Mouse (Mus musculus) heart, embryonic 14.5 days (tissue): Measurements from ENCODE around the gene Kirrel3. TPM values are rescaled to one million over a fixed set of nuclear protein-coding genes. Genes with fewer than 3 reads are reported as not detected.

Source experiments
- ATAC-seq: fragments of 200-750 bp; cut with Nextera tagmentation; 2 replicates; pipeline ENCODE4 v1.8.0; 2017; ENCODE audit warnings: low read depth, moderate TSS enrichment; ENCODE audit not compliant: insufficient number of reproducible peaks, insufficient read depth, low FRiP score
- H3K27ac ChIP-seq, 2 experiments: fragments of 200-500 bp in 1 of 2; fragments of 300-500 bp in 1 of 2; sonication (generic) in 1 of 2; replicated peaks in 1 of 2; 2 replicates each; pipeline ENCODE4 v1.5.1; 2012 to 2014; ENCODE audit warnings: low read depth in 2 of 2, low read length in 2 of 2, control low read depth in 1 of 2, mild to moderate bottlenecking in 1 of 2, mixed read lengths in 1 of 2; ENCODE audit not compliant: control insufficient read depth in 1 of 2, insufficient read depth in 1 of 2
- H3K27me3 ChIP-seq: fragments of 300-500 bp; sonication (generic); 2 replicates; pipeline ENCODE4 v1.6.1; 2014; ENCODE audit warnings: mild to moderate bottlenecking, low read length, control low read depth; ENCODE audit not compliant: control insufficient read depth, insufficient read depth
- H3K36me3 ChIP-seq: fragments of 300-500 bp; sonication (generic); 2 replicates; pipeline ENCODE4 v1.6.1; 2014; ENCODE audit warnings: mild to moderate bottlenecking, control low read depth, low read length, mixed read lengths; ENCODE audit not compliant: control insufficient read depth, insufficient read depth
- H3K4me1 ChIP-seq, 2 experiments: fragments of 200-500 bp in 1 of 2; fragments of 300-500 bp in 1 of 2; sonication (generic) in 1 of 2; 2 replicates each; pipeline ENCODE4 v1.6.1; 2012 to 2014; ENCODE audit warnings: low read length in 2 of 2, control low read depth in 1 of 2, mixed read lengths in 1 of 2; ENCODE audit not compliant: control insufficient read depth in 2 of 2, insufficient read depth in 2 of 2
- H3K4me2 ChIP-seq: fragments of 300-500 bp; sonication (generic); 2 replicates; pipeline ENCODE4 v1.6.1; 2014; ENCODE audit warnings: mild to moderate bottlenecking, low read length
- H3K4me3 ChIP-seq, 2 experiments: fragments of 200-500 bp in 1 of 2; fragments of 300-500 bp in 1 of 2; sonication (generic) in 1 of 2; 2 replicates each; pipeline ENCODE4 v1.5.1; 2012 to 2014; ENCODE audit warnings: low read length in 2 of 2, mild to moderate bottlenecking in 2 of 2, control low read depth in 1 of 2, low read depth in 1 of 2, moderate library complexity in 1 of 2; ENCODE audit not compliant: control insufficient read depth in 1 of 2, insufficient read depth in 1 of 2
- H3K9ac ChIP-seq: fragments of 300-500 bp; sonication (generic); 2 replicates; pipeline ENCODE4 v1.6.1; 2014; ENCODE audit warnings: mild to moderate bottlenecking, low read length
- H3K9me3 ChIP-seq: fragments of 300-500 bp; sonication (generic); 2 replicates; pipeline ENCODE4 v1.6.1; 2016; ENCODE audit warnings: low read length, control low read depth; ENCODE audit not compliant: control insufficient read depth
- WGBS: fragments of 180-500 bp; shearing (Covaris S2); extraction: QIAGEN DNeasy Blood & Tissue Kit; methylation state at CpG from one replicate; pipeline ENCODE4 v1.1.7; 2014; 5-methylcytosine and 5-hydroxymethylcytosine counted together
- polyA plus RNA-seq: library from polyadenylated mRNA; unstranded; fragments of >200 nt; fragmentation: Nextera tagmentation; extraction: Ambion mirVana; gene quantifications from 2 replicates; pipeline ENCODE4 v1.2.1, GENCODE M21; 2014

The Kirrel3 gene
- polyA plus RNA-seq, 1 experiment from 2014 or later = 1.0 TPM

- H3K4me1 ChIP-seq = no peaks in the 10 kb centered on the region
- 79% methylated on average over 8 of the region's 8 CpGs for WGBS
- ATAC-seq = no peak
Measured at GRCm38 (mm10) chr9:34977700-34978099, 492.0 kb downstream of the Kirrel3 start.

GRCm38 (mm10) chr9:34978229-34978628 is 492.5 kb downstream of the Kirrel3 start:
- Histone ChIP-seq H3K9ac (no peak overlapping the region), H3K4me3 (no peak overlapping the region), H3K36me3 (no peaks in the 10 kb centered on the region), H3K27me3 (no peaks in the 10 kb centered on the region), H3K4me1 (no peaks in the 10 kb centered on the region), H3K4me2 (no peak overlapping the region), H3K9me3 (no peaks in the 10 kb centered on the region), H3K27ac (no peak overlapping the region)
- no peak for ATAC-seq
- 75% methylated on average over 3 of the region's 3 CpGs for WGBS

More at GRCm38 (mm10) chr9:34977700-34978099, 492.0 kb downstream of the Kirrel3 start:
- Histone ChIP-seq H3K27ac (no peak overlapping the region), H3K4me3 (no peak overlapping the region), H3K27me3 (no peaks in the 10 kb centered on the region), H3K9me3 (no peaks in the 10 kb centered on the region), H3K36me3 (no peaks in the 10 kb centered on the region), H3K9ac (no peak overlapping the region), H3K4me2 (no peak overlapping the region)

GRCm38 (mm10) chr9:34980516-34981265 is 495.0 kb downstream of the Kirrel3 start:
- no peaks in the 10 kb centered on the region for H3K9me3 ChIP-seq
- H3K27me3 ChIP-seq = no peaks in the 10 kb centered on the region; the same call in 1 of the 2 replicates
- 80% methylated on average over 5 of the region's 5 CpGs for WGBS
- no peak overlapping the region for H3K4me3 ChIP-seq
- H3K4me2 ChIP-seq = no peak overlapping the region
- H3K36me3 ChIP-seq = no peaks in the 10 kb centered on the region
- no peaks in the 10 kb centered on the region for H3K4me1 ChIP-seq
- H3K27ac ChIP-seq = no peak overlapping the region
- ATAC-seq = no peak
- H3K9ac ChIP-seq = no peak overlapping the region

GRCm38 (mm10) chr9:34983513-34984462 is 498.1 kb downstream of the Kirrel3 start:
- H3K4me2 ChIP-seq = peak overlapping the region; percentile 49; the same call in 1 of the 2 replicates
- 37% methylated on average over 12 of the region's 12 CpGs for WGBS

GRCm38 (mm10) chr9:34986156-34986555 is 500.5 kb downstream of the Kirrel3 start:
- H3K9me3 ChIP-seq = no peaks in the 10 kb centered on the region
- H3K4me3 ChIP-seq = no peak overlapping the region
- H3K9ac ChIP-seq = no peak overlapping the region
- H3K36me3 ChIP-seq = no peaks in the 10 kb centered on the region
- no peaks in the 10 kb centered on the region; the same call in 1 of the 2 replicates for H3K27me3 ChIP-seq
- H3K4me2 ChIP-seq = no peak overlapping the region
- no peaks in the 10 kb centered on the region for H3K4me1 ChIP-seq
- ATAC-seq = no peak
- no peak overlapping the region for H3K27ac ChIP-seq

More at GRCm38 (mm10) chr9:34983513-34984462, 498.1 kb downstream of the Kirrel3 start:
- Histone ChIP-seq H3K36me3 (no peaks in the 10 kb centered on the region), H3K27me3 (no peaks in the 10 kb centered on the region; the same call in 1 of the 2 replicates), H3K27ac (no peak overlapping the region), H3K4me1 (no peaks in the 10 kb centered on the region), H3K4me3 (no peak overlapping the region), H3K9me3 (no peaks in the 10 kb centered on the region), H3K9ac (peak overlapping the region; percentile 25; the same call in 1 of the 2 replicates)
- ATAC-seq = no peak

GRCm38 (mm10) chr9:34987422-34988148 is 501.9 kb downstream of the Kirrel3 start:
- 86% methylated on average over 12 of the region's 12 CpGs for WGBS

GRCm38 (mm10) chr9:34988683-34989082 is 503.0 kb downstream of the Kirrel3 start:
- H3K9ac ChIP-seq = no peak overlapping the region
- H3K4me1 ChIP-seq = peaks cover 8 to 15% of the 10 kb centered on the region in 2 experiments
- 78% methylated on average over 3 of the region's 3 CpGs for WGBS
- no peaks in the 10 kb centered on the region for H3K36me3 ChIP-seq
- no peak for ATAC-seq
- H3K4me2 ChIP-seq = no peak overlapping the region
- H3K27me3 ChIP-seq = no peaks in the 10 kb centered on the region; the same call in 1 of the 2 replicates
- H3K4me3 ChIP-seq = no peak overlapping the region
- no peak overlapping the region for H3K27ac ChIP-seq
- H3K9me3 ChIP-seq = no peaks in the 10 kb centered on the region

More at GRCm38 (mm10) chr9:34987422-34988148, 501.9 kb downstream of the Kirrel3 start:
- Histone ChIP-seq H3K36me3 (no peaks in the 10 kb centered on the region), H3K9ac (no peak overlapping the region), H3K4me1 (peaks cover under 1 to 5% of the 10 kb centered on the region in 2 experiments; a peak in 1 of 4 replicates), H3K9me3 (no peaks in the 10 kb centered on the region), H3K4me2 (no peak overlapping the region), H3K4me3 (no peak overlapping the region), H3K27me3 (no peaks in the 10 kb centered on the region; the same call in 1 of the 2 replicates), H3K27ac (no peak overlapping the region)
- ATAC-seq = no peak
